Mouse (Mus musculus): Measurements from ENCODE around the gene Nol10.

DNA sequence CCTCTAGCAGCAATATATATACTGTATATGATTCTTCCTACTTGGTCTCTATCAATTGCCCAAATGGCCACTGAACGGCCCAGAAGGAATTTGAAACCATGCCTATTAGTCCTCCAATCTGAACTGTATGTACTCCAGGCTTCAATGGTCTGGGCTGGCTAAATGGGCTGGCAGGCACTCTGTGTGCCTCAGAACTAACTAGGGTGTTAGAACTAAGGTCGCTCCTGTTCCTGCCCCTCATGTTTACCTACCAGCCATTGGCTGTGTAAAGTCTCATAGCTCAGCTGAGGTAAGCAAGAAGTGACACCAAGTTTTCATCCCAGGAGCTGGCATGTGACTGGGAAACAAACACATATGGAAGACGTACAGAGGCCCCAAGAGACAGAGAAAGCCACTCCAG is 100.5 kb downstream of the Nol10 start:
- TF ChIP-seq CTCF (IDR thresholded peaks at IDR 0.05; ENCODE audit: low read depth) (no peak), EP300 (IDR thresholded peaks at IDR 0.05; ENCODE audit: low read depth) (no peak)

Data from liver, postnatal 0 days (tissue).